Mouse (Mus musculus) spleen, postnatal 4 days (tissue): ENCODE data around the gene Cep63.

Experiments used
- DNase-seq, 2 experiments: peaks; one replicate each; pipeline ENCODE4 v3.0.0; 2022; ENCODE audit warnings: low spot score in 2 of 2

Gene Cep63

DNA sequence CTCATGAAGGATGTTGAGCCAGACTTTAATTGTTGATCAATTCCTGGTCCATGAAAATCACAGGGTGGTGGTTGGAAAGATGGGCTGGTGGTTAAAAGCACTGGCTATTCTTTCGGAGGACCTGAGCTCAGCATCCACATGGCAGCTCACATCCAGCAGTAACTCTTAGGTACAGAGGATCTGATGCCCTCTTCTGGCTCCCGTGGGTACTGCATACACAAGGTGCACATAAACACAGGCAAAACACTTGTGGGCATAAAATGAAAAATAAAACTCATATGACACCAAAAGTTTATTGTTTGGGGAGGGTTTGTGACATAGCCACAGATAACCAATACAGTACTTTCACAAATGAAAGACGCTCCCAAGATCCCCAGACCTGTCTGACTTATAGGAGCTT lies 67.9 kb downstream of the Cep63 start:
- DNase-seq = no peak

DNA sequence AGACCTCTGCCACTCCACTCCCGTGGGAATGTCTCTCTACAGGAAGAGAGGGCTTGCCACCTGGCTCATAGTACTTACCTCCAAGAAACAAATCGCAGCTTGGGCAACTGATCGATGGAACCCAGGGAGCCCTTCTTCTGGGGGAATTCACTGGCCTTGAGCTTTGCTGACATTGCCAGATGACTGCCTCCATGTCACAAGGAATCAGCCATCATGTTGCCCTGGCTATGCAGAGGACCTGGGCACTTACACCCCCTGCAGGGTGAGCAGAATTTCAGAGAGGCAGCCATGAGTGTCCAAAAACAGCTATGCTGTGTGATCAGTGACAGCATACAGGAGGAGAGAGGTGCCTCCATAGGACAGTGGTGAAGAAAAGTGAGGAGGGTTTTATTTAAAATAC lies 72.6 kb downstream of the Cep63 start:
- DNase-seq = no peak

DNA sequence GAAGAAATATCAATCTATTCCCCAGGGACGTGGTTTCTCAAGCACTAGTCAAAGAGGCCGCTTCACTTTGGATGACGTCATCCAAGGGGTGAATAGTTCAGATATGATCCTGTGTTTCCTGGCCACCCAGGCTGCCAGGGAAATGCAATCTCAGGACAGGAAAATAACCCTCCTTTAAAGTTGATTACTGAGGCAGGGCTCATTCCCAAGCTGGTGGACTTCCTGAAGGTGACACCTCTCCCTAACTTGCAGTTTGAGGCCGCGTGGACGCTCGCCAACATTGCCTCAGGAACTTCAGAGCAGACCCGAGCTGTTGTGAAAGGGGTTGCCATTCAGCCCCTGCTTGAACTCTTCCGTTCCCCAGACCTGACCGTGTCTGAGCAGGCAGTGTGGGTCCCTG lies 74.6 kb downstream of the Cep63 start:
- no peak for DNase-seq

DNA sequence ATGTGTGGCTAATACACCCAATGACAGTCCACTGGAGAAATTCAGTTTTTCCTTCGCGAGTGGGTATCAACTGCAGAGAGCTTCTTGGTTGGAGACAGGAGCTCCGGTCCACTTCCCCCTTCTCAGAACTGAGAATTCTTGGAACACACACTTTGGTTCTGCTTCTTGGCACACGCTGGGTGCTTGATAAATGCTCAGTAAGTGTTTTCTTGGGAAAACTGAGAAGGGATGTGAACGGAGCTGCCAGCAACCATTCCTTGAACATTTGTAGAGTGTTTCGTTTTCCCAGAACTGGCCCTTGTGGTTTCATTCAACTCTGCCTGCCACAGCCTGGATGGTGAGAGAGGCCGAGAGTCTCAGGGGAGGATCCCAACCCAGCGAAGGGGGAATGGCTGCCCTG lies 77.1 kb downstream of the Cep63 start:
- no peak for DNase-seq

DNA sequence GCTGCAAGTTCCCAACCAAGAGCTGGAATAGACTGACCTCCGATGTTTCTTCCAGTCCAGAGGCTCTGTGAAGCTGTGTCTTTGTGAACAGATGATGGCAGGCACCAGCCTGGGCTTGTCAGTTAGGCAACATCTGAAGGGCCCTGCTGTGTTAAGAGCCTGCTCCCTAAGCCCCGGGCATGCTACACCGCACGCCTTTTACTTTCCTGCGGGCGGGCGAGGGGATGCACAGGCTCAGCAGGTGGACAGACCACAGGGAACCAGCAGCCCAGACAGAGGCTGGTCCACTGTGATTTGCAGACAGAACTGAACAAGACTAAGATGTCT lies 79.3 kb downstream of the Cep63 start:
- DNase-seq = no peak

DNA sequence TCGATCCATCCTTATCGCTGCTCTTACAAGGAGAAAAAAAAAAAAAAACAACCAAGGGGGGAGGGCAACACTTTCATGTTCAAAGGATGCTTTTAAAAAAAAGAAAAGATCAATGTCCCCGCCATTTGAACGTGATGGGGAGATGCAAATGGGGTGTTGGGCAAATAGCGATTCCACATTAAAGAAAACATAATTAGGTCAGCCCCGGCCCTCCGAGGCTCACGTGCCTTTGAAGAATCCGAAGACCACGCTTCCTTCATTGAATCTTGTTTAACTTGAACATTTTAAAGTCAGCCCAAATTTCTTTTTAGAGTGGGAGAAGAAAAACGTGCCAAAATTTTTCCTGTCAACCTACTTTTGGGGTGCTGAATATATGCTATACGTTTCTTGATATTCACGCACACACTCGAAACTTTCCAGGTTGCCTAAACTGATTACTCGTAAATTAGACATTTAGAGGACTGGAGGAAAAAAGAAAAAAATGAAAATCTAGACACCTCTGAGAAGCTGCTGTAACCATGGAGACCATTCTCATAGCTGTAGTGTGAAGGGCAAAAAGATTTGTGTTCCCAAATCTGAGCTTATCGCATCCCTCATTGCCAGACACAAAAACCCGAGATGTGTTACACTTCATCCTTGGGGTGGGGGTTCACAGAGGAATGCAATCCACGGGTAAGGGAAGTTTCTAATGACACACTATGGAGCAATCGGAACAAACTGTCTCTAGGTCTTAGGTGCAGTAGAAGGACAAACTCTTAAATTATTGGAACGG lies 79.9 kb downstream of the Cep63 start:
- DNase-seq = no peak

DNA sequence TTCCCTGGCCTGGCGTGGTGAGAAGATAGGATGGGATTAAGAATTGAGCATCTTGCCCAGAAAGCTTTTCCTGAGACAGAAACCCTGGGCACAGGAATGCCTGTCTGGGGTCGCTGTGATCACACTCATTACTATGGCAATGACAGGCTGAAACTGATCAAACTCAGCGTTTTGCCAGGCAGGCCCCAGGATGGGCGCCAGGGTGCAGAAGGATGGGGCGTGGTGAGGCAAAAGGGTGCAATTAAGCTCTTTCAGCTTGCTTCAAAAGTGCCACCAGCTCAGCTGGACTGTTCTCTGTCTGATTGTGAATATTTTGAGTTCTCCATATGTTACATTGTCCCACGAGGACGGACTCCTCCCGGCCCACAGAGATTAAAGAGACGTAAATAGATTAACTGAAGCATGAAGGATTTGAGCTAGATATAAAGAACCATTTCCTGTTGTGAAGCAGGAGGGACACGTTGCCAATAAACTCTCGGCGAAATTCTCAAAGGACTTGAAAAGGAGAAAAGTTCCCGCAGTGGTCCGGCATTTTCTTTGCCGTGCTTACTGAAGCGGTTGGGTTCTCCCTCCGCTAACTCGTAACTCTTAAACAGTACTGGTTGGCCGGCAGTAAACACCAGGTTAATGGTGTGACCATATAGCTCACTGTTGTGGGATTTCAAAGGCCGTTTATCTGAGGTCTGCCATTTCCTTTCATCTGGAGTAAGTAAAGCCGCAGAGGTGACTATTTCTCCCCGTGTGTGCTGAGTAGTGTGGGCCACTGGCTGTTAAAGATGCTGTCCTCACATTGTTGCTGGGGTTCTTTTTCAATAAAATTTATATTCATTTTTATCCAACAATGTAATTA lies 80.7 kb downstream of the Cep63 start:
- no peak for DNase-seq

GRCm38 (mm10) chr9:102544773-102545366 lies 81.5 kb downstream of the Cep63 start:
- DNase-seq = peak; percentile 65 to 91

DNA sequence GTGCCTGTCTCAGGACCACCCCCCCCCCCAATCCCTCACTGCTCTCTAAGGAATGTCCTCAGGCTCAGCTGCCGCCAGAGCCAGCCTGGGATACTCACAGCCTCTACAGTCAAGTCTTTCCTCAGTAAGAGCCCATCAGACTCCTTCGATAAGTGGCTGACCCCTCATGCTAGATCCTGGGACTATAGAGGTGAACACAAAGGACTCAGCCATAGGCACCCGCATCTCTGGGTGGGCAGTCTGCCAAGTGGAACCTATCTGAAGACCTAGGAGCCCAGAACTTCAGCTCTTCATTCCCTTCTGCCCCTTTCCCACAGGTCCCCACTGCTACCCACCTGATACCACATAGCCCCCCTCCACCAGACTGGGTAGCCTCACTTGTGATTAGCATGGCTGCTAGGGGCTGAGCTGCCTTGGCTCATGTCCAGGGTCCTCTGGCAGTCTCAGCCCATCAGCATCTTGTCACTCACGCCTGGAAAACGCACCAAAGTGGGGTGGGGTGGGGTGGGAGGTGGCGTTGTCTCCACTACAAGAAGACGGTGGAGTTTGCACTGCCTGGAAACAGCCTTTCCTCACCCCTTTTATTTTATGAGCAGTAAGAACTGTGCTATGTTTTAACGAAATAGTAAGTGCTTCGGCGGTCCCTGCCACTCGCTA lies 82.1 kb downstream of the Cep63 start:
- no peak for DNase-seq

- DNase-seq = no peak
These were observed 82.6 kb downstream of the Cep63 start for GRCm38 (mm10) chr9:102543761-102544115.

- DNase-seq = no peak
These were observed 83.8 kb downstream of the Cep63 start for GRCm38 (mm10) chr9:102542540-102542939.

DNA sequence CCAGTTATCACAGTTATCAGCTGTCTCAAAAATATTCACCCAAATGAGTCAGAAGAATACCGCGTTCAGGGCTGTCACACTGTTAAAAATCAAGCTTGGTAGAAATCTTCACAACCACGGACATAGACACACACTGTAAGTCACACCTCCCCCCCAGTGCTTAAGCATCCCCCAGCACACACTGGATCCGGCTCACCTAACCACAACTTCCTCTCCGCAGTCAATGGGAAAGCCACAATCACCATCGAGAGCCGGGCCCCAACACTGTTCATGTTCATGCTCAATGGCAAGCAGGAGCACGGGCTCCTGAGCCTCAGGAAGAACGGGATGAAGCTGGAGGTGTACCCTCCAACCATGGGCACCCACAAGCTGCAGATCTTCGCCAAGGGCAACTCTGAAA lies 84.7 kb downstream of the Cep63 start:
- no peak for DNase-seq

DNA sequence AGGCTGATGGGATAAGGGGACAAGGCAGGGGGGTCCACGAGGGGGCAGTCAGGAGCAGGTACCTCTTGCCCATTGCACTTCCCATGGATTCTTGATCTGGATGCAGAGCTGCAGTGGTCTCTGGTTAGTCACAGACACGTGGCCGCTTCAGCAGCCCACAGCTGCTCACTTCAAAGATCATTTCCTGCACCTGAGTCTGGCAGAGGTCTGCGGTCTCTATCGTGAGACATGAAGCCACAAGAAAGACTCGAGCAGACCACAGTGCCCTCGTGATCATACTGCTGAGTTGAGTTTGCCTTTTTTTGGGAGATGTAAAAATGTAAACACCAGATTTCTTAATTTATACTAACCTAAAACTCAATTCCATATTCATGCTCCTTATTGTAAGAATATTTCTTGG lies 86.6 kb downstream of the Cep63 start:
- DNase-seq = no peak

GRCm38 (mm10) chr9:102536968-102537367 lies 89.4 kb downstream of the Cep63 start:
- no peak for DNase-seq
